Mouse (Mus musculus) Muller cell, postnatal 12 days (primary cell): ENCODE measurements at regions not wholly inside any gene's neighbourhood (a gene's known extent, or its start where the extent isn't known, plus 50 kb on each side); places are given as distances from the start of the nearest gene placed in this dataset.

Experiments used
- DNase-seq: peaks from one replicate; pipeline ENCODE4 v3.0.0-alpha.2; 2015; ENCODE audit errors: inconsistent ontology term

DNA sequence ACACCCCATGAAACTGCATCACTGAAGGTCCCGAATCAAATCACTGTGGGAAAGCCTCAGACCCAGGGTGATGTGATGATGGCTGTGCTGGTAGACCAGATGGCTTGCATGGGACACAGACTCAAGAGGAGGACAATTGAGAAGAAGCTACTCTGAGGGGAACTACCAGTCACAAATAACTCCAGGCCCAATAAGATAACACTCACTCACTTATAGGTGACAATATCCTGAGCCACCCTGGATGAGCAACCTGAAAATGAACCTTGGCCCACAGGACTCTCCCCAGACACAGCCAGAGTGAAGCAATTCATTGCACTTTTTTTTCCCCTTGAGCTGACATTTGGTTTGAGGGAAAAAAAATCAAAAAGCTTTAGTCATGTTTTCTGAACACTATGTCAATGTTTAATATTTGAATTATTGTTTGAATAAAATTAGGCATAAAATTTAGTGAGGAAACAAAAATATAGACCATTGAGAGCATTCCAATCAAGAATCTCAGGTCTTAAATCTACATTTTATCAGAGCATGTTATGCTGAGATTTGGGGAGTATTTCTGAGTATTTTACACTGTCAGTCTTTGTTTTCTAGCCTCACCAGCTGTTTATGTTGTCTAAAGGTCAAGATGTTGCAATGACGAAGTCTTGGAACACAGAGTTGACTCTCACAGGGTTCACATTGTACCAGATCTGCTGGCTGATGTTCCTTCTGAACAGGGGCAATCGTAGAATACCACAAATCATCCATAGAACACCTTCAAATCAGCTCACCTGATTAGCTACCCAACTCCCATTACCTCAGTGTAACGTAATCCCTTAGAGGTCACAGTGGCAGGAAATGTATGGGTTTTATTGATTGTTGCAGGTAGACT is 67.9 kb upstream of the Gm6993 start:
- DNase-seq = no peak

DNA sequence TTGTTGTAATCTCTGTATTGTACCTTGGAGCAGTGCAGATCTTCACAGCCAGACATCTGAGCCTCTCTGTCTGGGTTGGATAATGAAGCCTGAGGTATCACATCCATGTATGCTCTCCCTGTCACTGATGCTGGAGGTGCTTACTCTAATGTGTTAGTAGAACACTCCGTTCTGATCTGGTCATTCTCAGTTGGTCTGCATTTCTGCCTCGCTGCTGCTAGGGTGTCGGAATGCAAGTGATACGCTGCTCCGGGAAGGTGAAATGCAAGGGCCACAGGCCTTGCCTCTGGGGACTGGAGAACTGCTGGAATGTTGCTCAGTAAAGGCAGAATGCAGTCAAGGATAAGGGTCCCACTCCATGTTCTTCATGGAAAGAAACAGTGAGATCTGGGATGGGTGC is 67.1 kb upstream of the Gm6993 start:
- no peak for DNase-seq

DNA sequence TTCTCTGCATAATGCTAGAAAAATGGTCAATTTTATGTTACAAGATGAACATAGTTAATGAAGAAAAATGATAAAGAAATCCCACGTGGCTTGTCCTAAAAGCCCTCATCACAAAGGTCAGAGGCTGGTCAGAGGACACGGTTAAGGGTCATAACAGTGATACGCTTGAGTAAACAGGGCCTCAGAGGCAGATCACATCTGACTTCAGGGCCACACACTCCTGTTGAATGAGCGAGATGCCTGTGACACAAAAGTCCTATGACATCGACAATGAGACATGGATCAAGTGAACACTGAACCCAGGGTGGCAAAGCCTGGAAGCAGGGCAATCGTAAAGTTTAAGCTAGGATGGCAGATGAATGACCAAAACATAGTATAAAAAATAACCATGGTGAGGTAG is 61.0 kb upstream of the Gm6993 start:
- DNase-seq = no peak

DNA sequence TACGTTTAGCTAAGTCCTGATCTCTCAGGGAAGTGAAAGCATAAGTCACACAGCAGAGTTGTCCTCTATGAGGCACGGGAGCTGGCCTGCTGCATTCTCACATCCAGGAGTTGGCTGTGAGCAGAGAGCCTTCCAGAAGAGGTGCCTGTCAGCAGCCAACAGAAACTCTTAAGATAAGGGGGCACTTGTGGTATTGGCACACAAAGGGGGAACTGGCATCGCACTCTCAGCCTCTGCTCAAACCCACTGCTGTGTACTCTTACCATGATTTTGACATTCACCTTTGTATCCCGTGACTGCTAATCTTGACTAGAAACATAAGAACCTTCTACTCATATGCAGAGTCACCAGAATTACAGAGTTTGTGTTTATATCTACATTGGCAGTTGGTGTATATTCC is 56.9 kb upstream of the Gm6993 start:
- DNase-seq = no peak

DNA sequence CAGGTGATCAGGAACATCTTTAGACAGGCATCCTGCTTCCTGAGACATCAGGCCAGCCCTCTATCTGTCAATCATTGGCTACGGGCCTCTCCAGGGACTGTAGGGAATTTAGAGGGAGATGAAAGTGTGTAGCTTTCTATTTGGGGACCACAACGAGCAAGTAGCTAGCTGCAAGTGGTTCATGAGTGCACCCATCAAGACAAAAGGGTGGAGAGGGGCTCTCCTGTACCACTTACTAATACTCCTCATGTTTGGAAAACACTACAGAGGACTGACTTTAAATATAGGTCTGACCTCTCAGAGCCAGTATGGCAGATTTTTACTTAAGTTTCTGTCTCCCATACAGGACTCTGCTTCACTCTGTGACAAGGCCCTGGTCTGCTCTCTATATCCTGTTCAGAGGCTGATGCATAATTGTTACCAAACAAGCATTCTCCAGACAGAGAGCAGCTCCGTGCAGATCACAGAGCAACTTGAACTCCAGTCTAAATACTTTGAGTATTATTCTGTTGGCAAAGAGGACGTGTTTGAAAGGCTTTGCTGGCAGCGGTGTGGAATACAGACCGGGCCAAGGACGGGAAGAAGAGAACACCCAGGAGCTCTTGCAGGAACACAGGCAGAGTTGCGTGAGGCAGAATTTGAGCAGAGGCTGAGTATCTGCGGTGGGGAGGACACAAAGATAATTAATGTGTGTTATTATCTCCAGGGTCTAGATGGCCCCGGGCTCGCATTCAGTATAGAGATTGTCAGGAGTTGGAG is 56.2 kb upstream of the Gm6993 start:
- DNase-seq = peak; percentile 43

DNA sequence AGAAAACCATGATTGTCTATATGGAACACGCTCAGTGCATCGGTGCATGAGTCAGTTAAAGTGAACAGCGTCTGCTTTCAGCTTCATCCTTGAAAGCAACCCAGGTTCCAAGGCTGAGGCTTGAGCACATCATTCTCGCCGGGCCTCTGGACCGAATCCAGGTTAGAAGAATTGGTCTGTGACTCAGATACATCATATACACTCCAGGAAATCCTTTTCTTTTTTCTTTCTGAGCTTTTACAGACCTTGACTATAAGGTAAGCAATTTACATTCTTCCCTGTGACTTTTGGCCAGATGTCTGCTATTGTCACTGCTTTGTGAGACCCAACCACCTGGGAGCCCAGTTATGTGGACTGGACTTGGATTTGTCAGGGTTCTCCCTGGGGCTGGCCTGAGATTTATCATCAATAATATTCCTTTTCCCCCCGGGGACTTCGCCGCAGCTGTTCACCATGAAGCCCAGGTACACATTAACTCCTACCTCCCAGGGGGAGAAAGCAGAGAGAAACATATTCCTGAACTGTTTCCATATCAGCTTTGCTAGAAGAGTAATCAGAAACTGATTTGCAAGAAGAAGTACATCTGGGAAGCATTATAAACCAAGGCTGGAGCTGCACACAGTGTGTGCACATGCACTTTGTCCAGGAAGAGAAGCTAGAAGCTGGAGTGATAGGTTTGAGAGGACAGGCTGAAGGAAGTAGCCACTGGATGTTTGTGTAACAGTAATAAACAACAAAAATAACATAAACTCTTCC is 55.2 kb upstream of the Gm6993 start:
- peak; percentile 45 for DNase-seq

DNA sequence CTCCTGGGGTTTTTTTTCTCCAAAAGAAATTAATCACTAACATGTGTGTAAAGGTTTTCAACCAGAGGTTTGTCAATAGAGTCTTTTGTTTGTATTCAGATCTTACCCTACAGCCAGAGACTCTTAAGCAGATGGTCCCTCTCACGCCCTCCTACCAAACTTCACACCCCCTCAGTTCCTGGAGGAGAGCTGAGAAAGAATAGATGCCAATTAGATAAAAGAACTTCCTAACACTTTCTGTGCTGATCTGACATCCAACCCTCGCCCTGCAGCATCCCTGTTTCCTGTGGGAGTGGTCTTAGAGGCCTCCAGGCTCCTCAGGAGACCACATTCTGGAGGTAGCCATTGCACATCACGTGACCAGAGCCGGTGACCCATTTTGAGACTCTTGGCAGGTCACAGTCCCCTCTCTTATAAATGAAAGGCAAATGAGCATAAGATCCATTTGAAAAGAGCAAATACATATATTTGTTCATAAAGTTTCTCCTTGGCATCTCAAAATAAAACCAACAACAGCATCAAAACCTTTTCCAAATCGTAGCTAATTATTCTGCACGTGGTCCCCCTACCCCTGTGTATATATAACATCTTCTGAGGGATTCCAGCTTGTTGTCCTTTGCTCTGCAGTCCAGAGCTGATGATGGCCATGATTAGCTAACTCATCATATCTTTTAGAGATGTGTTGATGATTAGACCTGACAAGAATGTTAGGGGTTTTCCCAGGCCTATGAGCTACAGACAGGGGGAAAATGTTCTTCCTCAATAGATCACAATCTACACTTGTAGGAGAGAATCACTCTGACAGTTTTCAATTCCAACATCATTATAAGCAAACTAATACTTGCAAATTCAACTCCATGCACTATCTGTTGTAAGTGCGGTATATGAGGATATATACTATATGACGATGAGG is 54.4 kb upstream of the Gm6993 start:
- peak; percentile 63 for DNase-seq

DNA sequence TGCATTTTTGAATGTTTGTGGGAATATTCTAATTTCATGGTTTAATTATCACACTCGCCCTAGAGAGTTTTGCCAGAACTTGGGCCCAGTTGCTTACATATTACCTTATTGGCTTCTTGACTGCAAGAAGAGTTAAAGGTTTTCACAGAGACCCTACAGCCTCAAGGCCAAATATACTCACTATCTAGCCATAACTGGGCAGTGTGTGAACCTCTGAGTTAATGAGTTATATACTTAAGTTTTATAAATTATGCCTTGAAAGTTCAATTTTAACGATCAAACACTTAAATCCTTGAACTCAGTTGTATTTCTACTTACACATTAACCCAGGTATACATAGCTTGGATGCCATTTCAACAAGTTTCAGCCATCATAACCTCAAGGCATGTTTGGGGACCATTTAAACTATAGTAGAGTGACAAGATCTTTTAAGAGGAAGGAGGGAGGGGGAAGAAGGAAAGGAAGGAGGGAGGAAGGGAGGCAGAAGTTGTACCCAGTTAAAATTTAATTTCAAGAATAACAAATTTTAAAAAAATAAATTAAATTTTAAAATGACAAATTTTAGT is 52.5 kb upstream of the Gm6993 start:
- DNase-seq = no peak

DNA sequence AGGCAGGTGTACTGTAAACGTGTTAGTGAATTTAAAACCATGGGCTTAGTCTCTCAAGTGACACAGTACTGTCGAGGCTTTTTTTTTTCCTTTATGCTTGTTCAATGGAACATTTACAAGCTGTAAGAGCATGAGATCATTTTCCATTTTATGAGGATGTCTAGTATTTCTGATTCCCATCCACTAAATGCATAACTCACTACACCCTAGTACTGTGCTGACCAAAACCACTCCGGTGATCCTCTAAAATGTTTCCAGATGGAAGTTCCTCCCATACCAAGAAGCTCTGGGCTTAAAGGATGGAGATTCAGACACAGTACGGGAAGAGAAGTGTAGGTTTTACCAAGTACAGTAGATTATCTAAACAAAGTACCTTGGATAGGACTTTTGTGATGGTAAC is 50.3 kb upstream of the Gm6993 start:
- DNase-seq = no peak
